Mouse (Mus musculus) erythroblast, embryonic 14.5 days (primary cell): Measurements from ENCODE around the gene Rubcnl.

Experiments used
- GATA1 ChIP-seq: IDR thresholded peaks from 2 replicates; pipeline ENCODE4 v1.6.1; 2012; ENCODE audit warnings: low read length, inconsistent platforms, mixed read lengths
- TAL1 ChIP-seq: IDR thresholded peaks from 3 replicates; pipeline ENCODE4 v1.6.1; 2012; ENCODE audit warnings: low read length, inconsistent platforms, mixed read lengths

DNA sequence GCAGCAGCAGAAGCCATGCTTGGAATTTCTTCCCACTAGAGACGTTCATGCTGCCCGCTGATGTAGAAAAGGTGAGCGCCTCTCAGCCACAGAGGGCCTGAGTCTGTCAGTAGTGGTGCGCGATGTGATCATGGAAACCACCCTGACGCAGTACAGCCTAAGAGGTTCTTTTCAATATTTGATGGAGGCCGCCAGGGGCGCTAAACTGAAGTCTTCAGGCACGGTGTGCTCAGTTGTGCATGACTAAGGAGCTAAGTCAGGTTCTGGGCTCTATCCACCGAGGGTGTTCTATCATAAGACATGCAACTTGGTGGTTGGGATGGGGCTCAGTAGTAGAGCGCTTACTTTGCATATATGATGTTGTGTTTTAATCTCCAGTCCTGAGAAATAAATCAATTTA, 19.6 kb downstream of the Rubcnl start:
- TF ChIP-seq TAL1: no peak
- no peak for TF ChIP-seq GATA1
